Mouse (Mus musculus): ENCODE data around the gene Hs3st5. TPM values are rescaled to one million over a fixed set of nuclear protein-coding genes. Genes with fewer than 3 reads are reported as not detected.

Hs3st5 gene
- polyA plus RNA-seq, 1 experiment from 2014 or later: 0.85 TPM

DNA sequence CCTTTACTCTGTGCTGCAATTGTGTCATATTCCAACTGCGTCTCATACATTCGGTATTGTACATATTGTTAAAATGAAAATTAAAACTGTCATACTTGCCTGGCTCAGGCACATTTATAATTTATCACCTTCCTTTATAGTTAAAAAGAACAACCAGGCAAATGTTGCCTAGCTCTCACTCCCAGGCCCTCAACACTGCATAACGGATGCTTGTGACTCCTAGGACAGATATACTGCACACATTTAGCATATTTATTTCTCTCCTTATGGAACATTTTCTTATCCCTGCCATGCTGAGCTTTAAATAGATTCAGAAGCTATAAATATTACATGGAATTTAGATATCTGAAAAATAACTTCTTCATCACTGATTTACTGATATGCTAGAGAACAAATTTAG, 219.6 kb downstream of the Hs3st5 start:
- DNase-seq (ENCODE audit: low spot score) (no peak), ATAC-seq (ENCODE audit: insufficient number of reproducible peaks, low FRiP score, low TSS enrichment, low read depth) (no peak)
- no peaks in the 10 kb centered on the region for H3K4me1 ChIP-seq (ENCODE audit: control insufficient read depth, insufficient read depth, low read length)
- no peak overlapping the region for H3K9ac ChIP-seq (ENCODE audit: low read length)
- H3K27me3 ChIP-seq (ENCODE audit: control insufficient read depth, insufficient read depth, low read length): no peaks in the 10 kb centered on the region
- no peak overlapping the region for H3K4me2 ChIP-seq (ENCODE audit: low read depth, severe bottlenecking)
- no peaks in the 10 kb centered on the region for H3K9me3 ChIP-seq (ENCODE audit: control insufficient read depth, low read length)
- H3K27ac ChIP-seq (replicated peaks; ENCODE audit: low read depth, low read length): no peak overlapping the region
- WGBS: 90% methylated on average over 3 of the region's 3 CpGs
- no peaks in the 10 kb centered on the region for H3K36me3 ChIP-seq (ENCODE audit: control insufficient read depth, insufficient read depth, low read length)
- H3K4me3 ChIP-seq (ENCODE audit: low read depth, low read length): no peak overlapping the region

DNA sequence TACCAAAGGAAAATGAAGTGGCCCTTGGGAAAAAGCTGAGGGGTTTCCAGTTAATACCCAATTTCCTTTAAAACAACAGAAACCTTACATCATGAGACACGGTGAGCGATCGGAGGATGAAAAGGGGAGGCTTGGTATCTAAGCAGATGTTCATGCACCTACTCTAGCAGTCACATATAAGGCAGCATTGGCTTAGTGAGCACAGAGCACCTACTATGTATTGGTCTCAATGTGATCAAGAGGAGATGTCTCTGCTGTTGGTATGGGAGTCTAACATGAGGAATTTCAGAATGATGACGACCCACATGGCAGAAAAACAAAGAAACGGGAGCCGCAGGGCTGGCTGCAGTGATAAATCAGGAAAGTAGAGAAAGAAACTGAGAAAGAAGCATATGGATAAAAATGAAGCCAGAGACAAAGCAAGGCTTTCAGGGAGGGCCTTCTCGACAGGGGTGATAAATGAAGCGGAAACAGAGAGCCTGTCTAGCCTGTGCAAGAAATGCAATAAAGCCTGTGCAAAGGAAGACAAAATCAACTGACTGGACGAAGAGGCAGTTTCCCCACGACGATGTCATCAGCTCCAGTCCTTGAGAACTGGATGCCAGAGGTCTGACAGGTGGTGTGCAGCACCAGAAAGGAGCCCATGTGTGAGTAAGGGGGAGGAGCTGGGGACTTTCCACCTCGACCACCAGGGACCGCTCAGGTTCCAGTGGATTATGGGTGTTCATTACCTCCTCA, 222.9 kb downstream of the Hs3st5 start:
- H3K9ac ChIP-seq (ENCODE audit: low read length): no peak overlapping the region
- ATAC-seq (ENCODE audit: insufficient number of reproducible peaks, low FRiP score, low TSS enrichment, low read depth) (no peak), DNase-seq (ENCODE audit: low spot score) (no peak)
- no peak overlapping the region for H3K27ac ChIP-seq (replicated peaks; ENCODE audit: low read depth, low read length)
- no peak overlapping the region for H3K4me3 ChIP-seq (ENCODE audit: low read depth, low read length)
- H3K27me3 ChIP-seq (ENCODE audit: control insufficient read depth, insufficient read depth, low read length): no peaks in the 10 kb centered on the region
- no peaks in the 10 kb centered on the region for H3K9me3 ChIP-seq (ENCODE audit: control insufficient read depth, low read length)
- no peak overlapping the region for H3K4me2 ChIP-seq (ENCODE audit: low read depth, severe bottlenecking)
- H3K36me3 ChIP-seq (ENCODE audit: control insufficient read depth, insufficient read depth, low read length): no peaks in the 10 kb centered on the region
- WGBS: 73% methylated on average over 13 of the region's 13 CpGs
- no peaks in the 10 kb centered on the region for H3K4me1 ChIP-seq (ENCODE audit: control insufficient read depth, insufficient read depth, low read length)

DNA sequence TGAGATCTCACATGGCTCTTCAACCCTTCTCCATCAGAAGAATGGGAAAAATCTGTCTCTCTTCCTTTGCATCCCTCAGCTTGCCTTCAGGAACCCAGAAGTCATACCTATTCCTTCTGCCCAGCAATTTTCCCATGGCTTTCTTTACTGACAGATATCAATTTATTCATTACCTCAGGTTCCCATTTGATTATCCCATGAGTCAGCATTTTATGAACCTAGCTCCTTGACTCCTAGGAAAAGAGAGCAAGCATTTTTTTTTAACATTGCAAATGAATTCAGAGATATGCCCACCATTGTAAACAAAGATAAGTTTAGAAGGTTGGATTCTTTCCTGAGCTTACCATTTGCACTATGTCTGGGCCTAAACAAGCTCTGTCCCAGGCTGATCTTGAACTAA, 232.8 kb downstream of the Hs3st5 start:
- no peak for ATAC-seq (ENCODE audit: insufficient number of reproducible peaks, low FRiP score, low TSS enrichment, low read depth)
- Histone ChIP-seq H3K4me1 (ENCODE audit: control insufficient read depth, insufficient read depth, low read length) (no peaks in the 10 kb centered on the region), H3K27ac (replicated peaks; ENCODE audit: low read depth, low read length) (no peak overlapping the region), H3K4me2 (ENCODE audit: low read depth, severe bottlenecking) (no peak overlapping the region), H3K4me3 (ENCODE audit: low read depth, low read length) (no peak overlapping the region), H3K36me3 (ENCODE audit: control insufficient read depth, insufficient read depth, low read length) (no peaks in the 10 kb centered on the region), H3K9ac (ENCODE audit: low read length) (no peak overlapping the region), H3K27me3 (ENCODE audit: control insufficient read depth, insufficient read depth, low read length) (no peaks in the 10 kb centered on the region), H3K9me3 (ENCODE audit: control insufficient read depth, low read length) (no peaks in the 10 kb centered on the region)
- no peak for DNase-seq (ENCODE audit: low spot score)

DNA sequence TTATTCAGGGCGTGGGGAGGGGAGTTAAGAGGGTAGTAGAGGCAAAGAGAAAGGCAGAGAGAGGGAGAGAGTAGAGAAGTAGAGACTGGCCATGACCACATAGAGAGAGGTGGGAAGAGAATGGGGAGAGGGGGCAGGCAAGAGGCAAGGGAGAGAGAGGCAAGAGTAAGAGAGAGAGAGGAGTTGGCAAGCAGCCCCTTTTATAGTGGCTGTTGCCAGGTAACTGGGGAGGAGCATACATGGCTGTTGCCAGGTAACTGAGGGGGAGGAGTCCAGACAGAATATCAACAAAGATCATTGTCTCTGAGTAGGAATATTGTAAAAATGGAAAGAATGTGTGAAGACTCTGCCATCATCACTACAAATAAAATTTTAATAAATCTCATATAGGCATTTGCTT, 243.4 kb downstream of the Hs3st5 start:
- Histone ChIP-seq H3K27ac (replicated peaks; ENCODE audit: low read depth, low read length) (no peak overlapping the region), H3K27me3 (ENCODE audit: control insufficient read depth, insufficient read depth, low read length) (no peaks in the 10 kb centered on the region), H3K4me3 (ENCODE audit: low read depth, low read length) (no peak overlapping the region), H3K4me1 (ENCODE audit: control insufficient read depth, insufficient read depth, low read length) (no peaks in the 10 kb centered on the region), H3K9me3 (ENCODE audit: control insufficient read depth, low read length) (no peaks in the 10 kb centered on the region), H3K36me3 (ENCODE audit: control insufficient read depth, insufficient read depth, low read length) (no peaks in the 10 kb centered on the region), H3K9ac (ENCODE audit: low read length) (no peak overlapping the region), H3K4me2 (ENCODE audit: low read depth, severe bottlenecking) (no peak overlapping the region)
- ATAC-seq (ENCODE audit: insufficient number of reproducible peaks, low FRiP score, low TSS enrichment, low read depth): no peak
- WGBS: 88% methylated on average over 1 of the region's 1 CpGs
- no peak for DNase-seq (ENCODE audit: low spot score)

DNA sequence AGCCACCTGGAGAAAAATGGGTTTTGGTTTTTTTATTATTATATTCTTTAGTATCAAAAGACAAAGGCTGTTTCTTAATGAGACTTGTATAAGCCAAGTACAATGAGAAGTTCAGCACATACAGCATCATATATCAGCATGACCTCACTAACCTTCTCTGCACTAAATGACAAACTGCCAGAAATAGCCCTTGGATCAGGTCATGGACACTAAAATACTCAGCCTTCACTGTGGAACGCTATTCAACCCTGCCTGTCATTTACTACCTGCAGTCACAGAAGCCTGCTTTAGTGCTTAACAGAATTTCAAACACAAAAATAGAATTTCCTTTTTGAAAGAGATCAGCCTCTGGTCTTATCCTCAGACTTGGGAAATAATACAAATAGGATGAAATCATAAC, 247.9 kb downstream of the Hs3st5 start:
- ATAC-seq (ENCODE audit: insufficient number of reproducible peaks, low FRiP score, low TSS enrichment, low read depth) (no peak), DNase-seq (ENCODE audit: low spot score) (no peak)
- H3K27ac ChIP-seq (replicated peaks; ENCODE audit: low read depth, low read length): no peak overlapping the region
- H3K4me2 ChIP-seq (ENCODE audit: low read depth, severe bottlenecking): no peak overlapping the region
- H3K9me3 ChIP-seq (ENCODE audit: control insufficient read depth, low read length): no peaks in the 10 kb centered on the region
- H3K9ac ChIP-seq (ENCODE audit: low read length): no peak overlapping the region
- H3K27me3 ChIP-seq (ENCODE audit: control insufficient read depth, insufficient read depth, low read length): no peaks in the 10 kb centered on the region
- no peaks in the 10 kb centered on the region for H3K4me1 ChIP-seq (ENCODE audit: control insufficient read depth, insufficient read depth, low read length)
- no peak overlapping the region for H3K4me3 ChIP-seq (ENCODE audit: low read depth, low read length)
- H3K36me3 ChIP-seq (ENCODE audit: control insufficient read depth, insufficient read depth, low read length): no peaks in the 10 kb centered on the region
- WGBS: 67% methylated on average over 1 of the region's 1 CpGs

DNA sequence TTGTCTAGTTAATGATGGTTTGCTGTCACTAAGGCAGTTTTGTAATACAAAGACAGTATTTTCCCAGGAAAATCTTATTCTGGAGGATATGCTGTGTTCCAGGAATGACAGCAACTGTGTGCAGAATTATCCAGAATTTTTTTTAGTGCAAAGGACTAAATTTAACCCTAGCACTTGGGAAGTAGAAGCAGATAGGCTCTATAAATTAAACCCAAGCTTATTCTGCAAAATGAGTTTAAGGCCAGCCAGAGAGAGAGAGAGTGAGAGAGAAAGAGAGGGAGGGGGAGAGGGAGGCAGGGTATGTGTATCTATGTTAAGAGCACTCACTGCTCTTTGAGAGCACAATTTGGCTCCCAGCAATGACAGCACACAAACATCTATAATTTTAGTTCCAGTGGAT, 267.0 kb downstream of the Hs3st5 start:
- no peak overlapping the region for H3K9ac ChIP-seq (ENCODE audit: low read length)
- H3K36me3 ChIP-seq (ENCODE audit: control insufficient read depth, insufficient read depth, low read length): no peaks in the 10 kb centered on the region
- no peak overlapping the region for H3K4me3 ChIP-seq (ENCODE audit: low read depth, low read length)
- H3K9me3 ChIP-seq (ENCODE audit: control insufficient read depth, low read length): no peaks in the 10 kb centered on the region
- H3K4me1 ChIP-seq (ENCODE audit: control insufficient read depth, insufficient read depth, low read length): no peaks in the 10 kb centered on the region
- H3K4me2 ChIP-seq (ENCODE audit: low read depth, severe bottlenecking): no peak overlapping the region
- DNase-seq (ENCODE audit: low spot score) (no peak), ATAC-seq (ENCODE audit: insufficient number of reproducible peaks, low FRiP score, low TSS enrichment, low read depth) (no peak)
- H3K27ac ChIP-seq (replicated peaks; ENCODE audit: low read depth, low read length): no peak overlapping the region
- H3K27me3 ChIP-seq (ENCODE audit: control insufficient read depth, insufficient read depth, low read length): no peaks in the 10 kb centered on the region

DNA sequence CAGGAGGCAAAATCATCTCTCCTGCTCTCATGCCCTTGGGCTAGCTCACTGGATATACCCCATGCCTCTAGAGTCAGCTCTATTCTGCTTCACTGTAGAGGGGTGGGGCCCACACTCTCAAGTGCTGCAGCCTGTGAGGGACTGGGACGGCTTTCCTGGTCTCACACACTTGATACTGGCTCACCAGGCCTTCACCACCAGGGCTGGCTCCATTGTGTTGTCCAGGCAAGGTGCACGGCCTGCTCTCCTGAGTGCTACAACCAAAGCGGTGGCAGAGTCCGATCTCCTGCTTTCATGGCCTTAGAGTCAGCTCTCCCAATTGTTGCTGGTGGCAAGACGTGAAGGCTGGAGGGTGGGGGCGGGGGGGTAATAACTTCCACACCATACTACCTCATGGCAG, 268.3 kb downstream of the Hs3st5 start:
- 86% methylated on average over 6 of the region's 6 CpGs for WGBS
- Histone ChIP-seq H3K36me3 (ENCODE audit: control insufficient read depth, insufficient read depth, low read length) (no peaks in the 10 kb centered on the region), H3K27ac (replicated peaks; ENCODE audit: low read depth, low read length) (no peak overlapping the region), H3K9me3 (ENCODE audit: control insufficient read depth, low read length) (no peaks in the 10 kb centered on the region), H3K4me2 (ENCODE audit: low read depth, severe bottlenecking) (no peak overlapping the region), H3K4me3 (ENCODE audit: low read depth, low read length) (no peak overlapping the region), H3K9ac (ENCODE audit: low read length) (no peak overlapping the region), H3K4me1 (ENCODE audit: control insufficient read depth, insufficient read depth, low read length) (no peaks in the 10 kb centered on the region), H3K27me3 (ENCODE audit: control insufficient read depth, insufficient read depth, low read length) (no peaks in the 10 kb centered on the region)
- no peak for ATAC-seq (ENCODE audit: insufficient number of reproducible peaks, low FRiP score, low TSS enrichment, low read depth)
- no peak for DNase-seq (ENCODE audit: low spot score)

DNA sequence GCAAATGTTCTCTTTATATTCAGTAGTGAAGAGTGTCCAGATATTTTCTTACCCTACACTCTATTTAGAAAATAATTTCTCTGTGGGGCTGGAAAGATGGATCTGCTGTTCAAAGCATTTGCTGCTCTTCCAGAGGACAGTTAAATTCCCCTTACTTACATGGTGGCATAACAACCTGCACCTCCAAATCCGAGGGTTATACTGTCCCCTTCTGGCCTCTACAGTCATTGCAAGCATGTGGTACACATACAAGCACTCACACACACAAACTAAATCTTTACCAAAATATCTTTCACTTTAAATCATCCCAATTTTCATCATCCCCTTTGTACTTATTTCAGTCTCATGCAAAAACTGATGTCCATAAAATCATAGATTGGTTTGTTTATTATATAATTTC, 275.0 kb downstream of the Hs3st5 start:
- WGBS: 65% methylated on average over 1 of the region's 1 CpGs
- H3K9me3 ChIP-seq (ENCODE audit: control insufficient read depth, low read length): no peaks in the 10 kb centered on the region
- no peaks in the 10 kb centered on the region for H3K27me3 ChIP-seq (ENCODE audit: control insufficient read depth, insufficient read depth, low read length)
- no peak overlapping the region for H3K4me3 ChIP-seq (ENCODE audit: low read depth, low read length)
- H3K27ac ChIP-seq (replicated peaks; ENCODE audit: low read depth, low read length): no peak overlapping the region
- H3K4me2 ChIP-seq (ENCODE audit: low read depth, severe bottlenecking): no peak overlapping the region
- H3K9ac ChIP-seq (ENCODE audit: low read length): no peak overlapping the region
- DNase-seq (ENCODE audit: low spot score) (no peak), ATAC-seq (ENCODE audit: insufficient number of reproducible peaks, low FRiP score, low TSS enrichment, low read depth) (no peak)
- no peaks in the 10 kb centered on the region for H3K4me1 ChIP-seq (ENCODE audit: control insufficient read depth, insufficient read depth, low read length)
- no peaks in the 10 kb centered on the region for H3K36me3 ChIP-seq (ENCODE audit: control insufficient read depth, insufficient read depth, low read length)

DNA sequence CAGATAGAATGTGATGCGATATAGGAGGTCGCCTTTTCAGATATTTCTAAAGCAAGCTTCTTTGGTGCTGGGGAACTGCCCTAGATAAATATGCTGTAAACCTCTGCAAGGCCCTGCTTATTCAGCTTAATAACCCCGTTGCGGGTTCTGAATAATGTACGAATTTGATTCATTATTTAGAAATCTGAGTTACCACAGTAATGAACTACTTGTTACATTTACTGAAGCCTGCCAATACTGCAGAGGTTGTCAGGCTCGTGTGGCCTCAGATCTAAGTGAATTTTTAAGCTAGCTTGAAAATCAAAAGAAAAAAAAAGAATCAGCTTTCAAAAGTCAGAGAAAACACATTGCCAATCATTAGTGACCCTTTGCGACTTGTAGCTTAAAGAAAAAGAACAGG, 280.4 kb downstream of the Hs3st5 start:
- Histone ChIP-seq H3K36me3 (ENCODE audit: control insufficient read depth, insufficient read depth, low read length) (no peaks in the 10 kb centered on the region), H3K4me1 (ENCODE audit: control insufficient read depth, insufficient read depth, low read length) (no peaks in the 10 kb centered on the region), H3K27me3 (ENCODE audit: control insufficient read depth, insufficient read depth, low read length) (no peaks in the 10 kb centered on the region), H3K9ac (ENCODE audit: low read length) (no peak overlapping the region), H3K4me3 (ENCODE audit: low read depth, low read length) (no peak overlapping the region), H3K4me2 (ENCODE audit: low read depth, severe bottlenecking) (no peak overlapping the region), H3K9me3 (ENCODE audit: control insufficient read depth, low read length) (no peaks in the 10 kb centered on the region), H3K27ac (replicated peaks; ENCODE audit: low read depth, low read length) (no peak overlapping the region)
- no peak for ATAC-seq (ENCODE audit: insufficient number of reproducible peaks, low FRiP score, low TSS enrichment, low read depth)
- 78% methylated on average over 7 of the region's 7 CpGs for WGBS
- DNase-seq (ENCODE audit: low spot score): no peak

Measured in limb, embryonic 11.5 days (tissue).